8 mouse cellular contexts compared by ENCODE assay signal in genomic region chr1:162206998-162207707, GRCm38 (mm10).
DNase-seq lines count a peak whose midpoint lies in the region.

No protein-coding gene starts in this region.

- 15% methylated on average over 12 of the region's 12 CpGs for WGBS in macrophage (ENCODE audit: missing documents)

- H3K79me2 ChIP-seq in macrophage (ENCODE audit: inconsistent target): no peaks in the 10 kb centered on the region

- peak; percentile 29 for DNase-seq in kidney, adult 9 months
- DNase-seq in kidney, adult 11 months: no peak
- DNase-seq in induced T-regulatory cell, adult 2 months (ENCODE audit: low read depth): peak; percentile 87
- DNase-seq in ovary, postnatal 36 days (ENCODE audit: low spot score): no peak
- no peak for DNase-seq in adrenal gland, postnatal 14 days
- no peak for DNase-seq in gastrocnemius, postnatal 25 days

- no peaks in the 10 kb centered on the region for H3K36me3 ChIP-seq in macrophage (ENCODE audit: inconsistent target)

- 0 out of 2 replicates have a peak, but pooled peaks cover 3% of the 10 kb centered on the region for H3K4me1 ChIP-seq in brown adipose tissue, adult 24 weeks (ENCODE audit: control insufficient read depth, insufficient read depth, insufficient read length, low read length)

- 0 out of 2 replicates have a peak overlapping the region, but pooled peaks have one; percentile 29 for H3K27ac ChIP-seq in brown adipose tissue, adult 24 weeks (replicated peaks; ENCODE audit: low read depth, low read length)
- H3K27ac ChIP-seq in macrophage: peak overlapping the region; percentile 36

- peak overlapping the region; percentile 51 for H3K4me3 ChIP-seq in brown adipose tissue, adult 24 weeks (ENCODE audit: insufficient read depth, low read depth, low read length)
- H3K4me3 ChIP-seq in macrophage (ENCODE audit: inconsistent target): peak overlapping the region; percentile 18; the same call in 1 of the 2 replicates

Comparison
In these comparisons a context has a peak if more than half of its experiments do, and no peak if none do; other contexts are left out.
1. DNase-seq: peak in kidney, adult 9 months (single experiment) and induced T-regulatory cell, adult 2 months (single experiment); none in kidney, adult 11 months (single experiment), ovary, postnatal 36 days (single experiment), adrenal gland, postnatal 14 days (single experiment) and gastrocnemius, postnatal 25 days (single experiment).